Mouse (Mus musculus) embryo, embryonic 11.5 days (tissue): Measurements from ENCODE around the gene Sun3.

ENCODE experiments used
- DNase-seq: peaks from one replicate; pipeline ENCODE4 v3.0.0-alpha.2; 2012; ENCODE audit warnings: low read depth, low spot score

The Sun3 gene

GRCm38 (mm10) chr11:9048703-9049060 is at the start of gene Sun3:
Gene Sun3, minus strand, starts transcription at chr11:9048991.
- DNase-seq = no peak

GRCm38 (mm10) chr11:9076444-9076843 is 27.7 kb upstream of the Sun3 start:
- DNase-seq = no peak

DNA sequence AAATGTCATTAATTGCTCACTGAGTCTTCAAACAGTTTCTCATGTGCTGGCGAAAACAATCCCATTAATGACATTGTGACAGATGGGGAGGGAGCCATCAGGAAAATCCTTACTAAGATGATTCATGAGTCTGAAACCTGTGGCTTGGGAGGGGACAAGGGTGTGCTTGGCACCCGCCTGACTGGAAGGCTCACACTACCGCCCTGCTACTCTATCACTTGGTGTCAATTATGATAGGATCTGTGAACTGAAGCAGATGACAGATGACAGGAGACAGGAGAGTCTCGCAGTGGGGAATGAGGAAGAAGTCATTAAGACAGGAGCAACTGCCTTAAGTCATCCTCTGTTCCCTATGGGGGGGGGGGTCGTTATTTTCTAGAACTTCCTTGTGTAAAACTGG is 11.7 kb upstream of the Sun3 start:
- DNase-seq = no peak

GRCm38 (mm10) chr11:9060029-9060428 is 11.2 kb upstream of the Sun3 start:
- DNase-seq = no peak

DNA sequence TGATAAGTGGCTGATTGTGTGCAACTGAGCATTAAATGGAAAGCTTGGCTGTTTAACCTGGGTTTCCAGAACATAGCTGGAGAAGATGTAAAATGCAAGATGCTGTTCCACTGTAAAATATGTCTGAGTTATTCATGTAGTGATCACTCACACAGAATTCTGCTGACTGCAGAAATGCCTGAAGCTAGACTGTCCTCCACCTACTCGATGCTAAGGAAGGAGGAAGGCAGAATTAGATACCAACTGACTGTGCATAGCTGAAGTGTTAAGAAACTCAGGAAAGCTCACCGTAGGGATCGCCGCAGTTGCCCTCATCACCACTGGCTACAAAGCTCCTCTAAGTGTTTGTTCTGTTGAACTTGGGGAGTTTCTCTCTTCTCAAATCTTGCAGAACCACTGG is 8.9 kb upstream of the Sun3 start:
- DNase-seq = no peak

DNA sequence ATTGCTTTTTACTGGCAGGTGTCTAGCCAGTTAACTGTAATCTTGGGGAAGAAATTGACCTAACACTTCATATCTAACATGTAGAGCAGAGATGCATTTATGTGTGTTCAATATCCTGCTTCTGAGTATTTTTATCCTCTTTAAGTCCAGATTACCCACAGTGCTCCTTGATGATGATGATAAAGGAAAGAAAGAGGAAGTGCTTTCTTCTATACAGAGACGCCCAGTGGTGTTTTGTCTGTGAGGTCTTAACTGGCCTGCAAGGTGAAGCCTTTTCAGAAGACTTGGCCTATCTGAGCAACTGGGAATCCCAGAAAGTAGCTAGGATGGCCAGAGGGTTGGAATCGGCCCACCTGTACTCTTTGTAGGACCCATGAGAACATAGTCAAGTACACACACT is 8.1 kb upstream of the Sun3 start:
- no peak for DNase-seq

- no peak for DNase-seq
These were observed 3.1 kb upstream of the Sun3 start for GRCm38 (mm10) chr11:9051895-9052294.

DNA sequence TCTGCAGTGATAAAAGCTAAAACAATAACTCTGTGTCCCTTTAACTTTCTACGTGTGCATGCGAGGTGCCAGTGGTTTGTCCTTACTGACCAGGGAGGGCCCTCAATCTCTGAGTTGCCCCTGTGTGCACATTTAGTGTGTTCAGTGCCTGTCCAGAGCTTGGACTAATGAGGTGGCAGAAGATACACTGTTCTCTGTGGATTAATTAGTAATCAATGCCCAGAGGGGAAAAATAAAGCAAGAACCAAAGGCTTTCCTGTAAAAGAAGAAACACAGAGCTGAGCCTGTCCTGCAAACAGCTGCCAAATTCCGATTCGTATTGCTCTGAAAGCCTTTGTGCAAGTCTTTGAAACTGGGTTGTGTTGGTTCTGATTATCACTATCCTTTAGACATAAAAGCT is 1.4 kb upstream of the Sun3 start:
- DNase-seq = no peak

GRCm38 (mm10) chr11:9048011-9048702 is 634 bp downstream of the Sun3 start, which contains the start of gene Gm11992:
Gene Gm11992, plus strand, starts transcription at chr11:9048594.
- peak; percentile 82 for DNase-seq

DNA sequence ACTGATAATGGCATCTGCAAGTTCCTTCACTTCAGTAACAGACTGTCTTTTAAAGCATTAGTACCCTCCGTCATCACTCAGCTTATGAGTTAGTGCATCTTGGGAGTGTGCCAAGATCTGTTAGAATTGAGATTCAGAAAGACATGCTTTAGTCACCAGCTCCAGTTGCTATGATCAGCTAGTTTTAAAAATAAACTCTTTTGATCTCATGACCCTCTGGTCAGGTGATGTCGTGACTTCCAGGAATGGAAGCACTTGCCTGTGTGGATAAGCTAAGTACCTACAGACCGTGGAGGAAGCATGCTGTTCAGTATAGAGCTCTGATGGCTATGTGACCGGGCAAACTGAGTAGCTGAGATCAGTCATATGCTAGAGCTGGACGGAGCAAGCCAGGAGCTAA is 1.7 kb downstream of the Sun3 start:
- no peak for DNase-seq

DNA sequence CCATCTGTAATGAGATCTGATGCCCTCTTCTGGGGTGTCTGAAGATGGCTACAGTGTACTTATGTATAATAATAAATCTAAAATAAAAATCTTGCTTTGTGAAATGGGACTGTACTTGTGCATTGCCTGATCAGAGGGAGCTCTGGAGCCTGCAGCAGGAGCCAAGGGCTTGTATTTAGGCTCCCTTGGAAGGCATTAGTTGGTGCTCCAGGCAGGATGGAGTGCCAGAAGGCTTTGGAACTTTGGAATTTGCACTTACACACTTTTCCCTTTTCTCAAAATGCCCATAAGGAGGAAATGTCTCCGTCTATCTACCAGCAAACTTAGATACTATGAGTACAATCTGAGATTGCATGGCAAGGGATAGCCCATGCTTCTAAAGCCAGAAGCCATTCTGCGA is 2.2 kb downstream of the Sun3 start:
- DNase-seq = no peak

DNA sequence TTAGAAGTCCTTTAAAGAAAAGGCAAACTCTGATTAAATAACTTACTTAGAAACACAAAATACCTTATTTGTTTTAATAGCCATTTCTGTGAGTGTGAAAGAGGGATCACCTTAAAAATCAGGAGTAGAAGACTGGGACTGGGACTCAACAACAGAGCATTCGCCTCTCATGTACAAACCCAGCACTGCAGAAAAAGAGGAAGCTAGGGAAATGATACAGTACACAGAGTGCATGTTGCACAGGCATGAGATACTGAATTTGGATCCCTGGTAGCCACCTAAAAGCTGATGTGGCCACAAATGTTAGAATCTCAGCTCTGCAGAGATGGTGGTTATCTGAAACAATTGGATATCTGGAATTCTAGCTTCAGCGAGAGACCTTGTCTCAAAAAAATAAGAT is 17.3 kb downstream of the Sun3 start:
- DNase-seq = no peak

DNA sequence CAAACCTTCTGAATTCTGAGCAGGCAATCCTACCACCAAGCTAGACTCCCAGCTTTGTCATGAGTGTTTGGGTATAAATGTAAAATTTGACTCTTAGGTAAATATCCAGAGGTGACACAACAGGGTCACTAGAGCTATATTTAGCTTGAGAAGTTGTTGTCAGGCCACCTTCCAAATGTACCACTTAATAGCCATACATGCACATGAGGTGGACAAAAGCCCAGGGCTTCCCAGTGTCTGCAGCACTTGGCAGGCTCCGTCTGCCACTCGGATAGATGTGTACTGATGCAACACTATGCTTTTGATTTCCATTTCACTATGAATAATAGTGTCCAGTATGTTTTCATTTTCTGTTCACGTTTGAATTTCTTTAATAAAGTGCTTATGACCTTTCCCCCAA is 23.6 kb downstream of the Sun3 start:
- DNase-seq = no peak

DNA sequence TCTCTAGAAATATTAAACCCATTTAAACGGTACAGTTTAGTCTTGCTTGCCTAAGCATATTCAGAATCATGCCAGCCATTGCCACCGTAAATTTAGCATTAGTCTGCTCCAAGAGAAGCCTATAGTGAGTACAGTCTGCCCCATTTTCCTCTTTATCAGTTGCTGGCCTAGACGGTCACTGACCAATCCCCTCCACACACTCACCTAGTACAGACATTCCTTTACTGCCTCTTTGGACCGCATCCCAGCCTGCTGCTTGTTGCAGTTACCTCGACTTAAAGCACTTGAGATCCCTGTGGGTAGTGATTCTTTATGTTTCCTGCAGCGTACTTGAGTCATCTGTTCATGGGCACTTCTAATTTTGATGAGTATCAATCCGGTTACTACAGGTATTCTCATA is 24.0 kb downstream of the Sun3 start:
- no peak for DNase-seq

GRCm38 (mm10) chr11:9020207-9020606 is 28.6 kb downstream of the Sun3 start:
- DNase-seq = no peak

DNA sequence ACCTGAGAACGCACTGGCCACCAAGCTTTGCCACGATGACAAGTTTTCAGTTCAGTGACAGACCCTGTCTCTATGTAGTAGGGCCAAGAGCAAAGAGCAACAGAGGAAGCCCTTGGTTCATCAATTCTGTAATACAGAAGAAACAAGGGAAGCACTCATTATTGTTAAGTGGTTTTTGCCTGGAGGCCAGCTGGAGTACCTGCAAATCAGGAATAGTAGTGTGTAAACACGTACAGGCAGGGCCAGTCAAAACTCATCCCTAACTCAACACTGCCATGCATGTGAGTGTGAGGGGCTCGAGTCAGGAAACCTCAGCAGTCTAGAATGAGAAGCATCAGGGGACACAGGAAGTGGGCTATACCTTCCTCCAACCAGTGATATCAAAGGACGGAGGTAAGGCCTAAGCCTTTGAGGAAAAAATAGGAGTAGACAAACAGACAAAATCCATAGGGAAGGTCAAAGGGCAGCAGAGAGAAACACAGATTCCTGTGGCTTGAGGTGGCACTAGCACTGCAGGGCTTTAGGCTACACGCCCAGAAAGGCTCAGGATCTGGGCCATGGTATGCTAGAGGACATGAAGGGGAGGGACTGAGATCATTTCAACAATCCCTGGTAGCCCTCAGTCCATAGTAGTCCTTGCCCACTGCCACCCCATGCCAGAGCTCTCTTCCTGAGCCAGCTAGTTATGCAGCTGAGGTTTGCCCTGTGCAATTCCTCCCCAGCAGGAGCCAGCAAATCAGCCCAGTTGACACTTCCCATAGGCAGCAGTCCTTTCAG is 30.1 kb downstream of the Sun3 start:
- no peak for DNase-seq

GRCm38 (mm10) chr11:9014740-9015139 is 34.1 kb downstream of the Sun3 start:
- no peak for DNase-seq

GRCm38 (mm10) chr11:9011348-9011747 is 37.4 kb downstream of the Sun3 start:
- DNase-seq = peak; percentile 19

GRCm38 (mm10) chr11:9010853-9011339 is 37.9 kb downstream of the Sun3 start, which contains the start of gene Hus1:
Gene Hus1, minus strand, starts transcription at chr11:9011191.
- peak; percentile 77 for DNase-seq

DNA sequence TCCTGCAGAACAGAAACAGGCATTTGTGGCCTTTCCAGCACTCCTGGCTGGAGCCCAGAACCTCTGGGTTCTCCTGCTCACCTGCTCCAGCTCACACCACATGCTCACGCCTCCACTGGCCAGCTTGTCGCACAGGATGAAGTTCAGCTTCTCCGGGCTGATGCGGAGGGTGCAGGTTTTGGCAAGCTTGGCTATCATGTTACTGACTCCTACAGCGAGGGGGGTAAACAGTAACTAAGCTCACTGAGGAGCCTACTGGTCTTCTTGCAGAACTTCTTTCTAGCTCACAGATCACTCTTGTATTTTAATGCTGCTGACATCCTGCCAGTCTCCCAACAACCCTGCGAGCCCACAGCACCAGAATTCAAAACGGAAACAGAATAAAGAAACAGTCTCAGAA is 38.4 kb downstream of the Sun3 start:
- no peak for DNase-seq

DNA sequence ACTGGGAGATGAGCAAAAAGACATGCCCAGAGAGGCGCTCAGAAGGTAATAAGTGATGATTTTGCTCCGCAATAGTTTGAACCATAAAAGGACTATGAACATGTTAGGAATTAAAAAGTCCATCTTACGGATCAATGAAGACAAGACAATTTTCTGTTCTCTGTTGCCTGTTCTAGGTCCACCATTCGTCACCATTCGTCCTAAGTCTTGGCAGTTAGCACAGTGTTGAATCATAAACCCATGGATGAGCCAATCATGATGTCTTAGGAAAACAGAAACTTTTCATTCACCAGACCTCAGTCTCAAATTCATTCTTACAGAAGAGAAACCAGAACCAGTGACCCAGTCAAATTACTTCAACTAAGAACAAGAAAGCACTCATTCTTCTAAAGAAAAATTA is 40.0 kb downstream of the Sun3 start:
- no peak for DNase-seq

- DNase-seq = no peak
These were observed 60.7 kb downstream of the Sun3 start for GRCm38 (mm10) chr11:8988084-8988483.

DNA sequence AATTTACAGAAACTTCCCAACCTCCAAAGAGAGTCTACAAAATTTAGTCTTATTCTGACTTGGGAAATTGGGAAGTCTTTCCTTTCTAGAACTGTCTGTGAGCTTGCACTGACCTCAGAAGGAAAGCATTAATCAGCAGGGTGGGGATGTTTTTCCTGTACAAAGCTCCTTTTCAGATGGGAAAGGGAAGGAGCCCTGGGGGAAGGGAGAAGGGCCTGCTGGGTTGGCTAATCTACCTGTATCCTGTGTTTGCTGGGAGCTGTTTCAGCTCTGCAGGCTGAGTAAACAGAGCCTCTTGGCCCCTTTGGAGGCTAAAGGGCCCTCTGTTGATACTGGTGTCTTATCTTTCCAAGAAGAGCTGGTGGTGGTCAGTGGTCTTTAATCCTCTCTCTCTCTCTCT is 62.7 kb downstream of the Sun3 start:
- DNase-seq = no peak
